20 mouse cellular contexts compared by ENCODE assay signal in the genomic region with DNA sequence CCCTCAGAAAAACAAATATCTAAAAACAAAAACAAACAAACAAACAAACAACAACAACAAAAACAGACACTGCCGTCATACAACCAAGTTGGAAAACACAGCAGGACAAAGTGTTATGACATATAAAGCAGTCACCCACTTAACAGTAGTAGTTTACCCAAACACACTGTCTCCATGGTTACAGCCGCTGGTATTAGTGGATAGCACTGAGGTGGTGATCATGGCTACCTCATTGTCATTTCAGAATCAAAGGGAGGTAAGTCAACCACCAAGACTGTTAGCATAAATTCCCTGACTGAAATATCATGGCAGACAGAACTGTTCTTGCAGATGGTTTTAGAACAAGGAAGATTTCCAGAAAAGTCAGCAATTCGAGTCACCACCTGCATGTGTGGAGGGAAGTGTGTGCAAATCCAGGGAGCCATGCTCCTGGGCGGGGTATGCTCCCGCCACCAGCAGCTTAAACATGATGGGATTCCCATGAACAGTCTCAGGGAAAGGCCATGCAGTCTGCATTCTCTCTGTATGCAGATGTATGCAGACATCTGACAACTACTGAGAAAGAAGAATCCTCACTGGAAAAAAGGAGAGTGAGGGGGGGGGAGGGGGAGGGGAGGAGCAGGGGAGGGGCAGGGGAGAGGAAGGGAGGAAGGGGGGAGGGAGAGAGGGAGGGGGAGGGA.
DNase-seq lines count a peak whose midpoint lies in the region; ATAC-seq and TF ChIP-seq lines count a peak whose summit lies in the region.
"Had no signal": no experiment of that assay in that cellular context is flagged by ENCODE, and none has a peak within 500 bp of the region (broad histone marks: within the 10 kb centered on the region; RNA-seq: fewer than 3 reads in every experiment).

No protein-coding gene starts in this region.

- H3K9ac ChIP-seq in midbrain, embryonic 11.5 days (ENCODE audit: low read length), result no peak overlapping the region
- no peak overlapping the region for H3K9ac ChIP-seq in midbrain, postnatal 0 days (replicated peaks; ENCODE audit: low read length, poor library complexity, severe bottlenecking)
- H3K9ac ChIP-seq in midbrain, embryonic 16.5 days (ENCODE audit: low read depth, low read length), result no peak overlapping the region
- H3K9ac ChIP-seq: forebrain, embryonic 15.5 days; hindbrain, embryonic 15.5 days; limb, embryonic 15.5 days; liver, embryonic 15.5 days had no signal

- DNase-seq in heart, postnatal 10 days, result peak; percentile 5 to 9
- no peak for DNase-seq in heart, postnatal 4 days
- no peak for DNase-seq in midbrain, embryonic 11.5 days (ENCODE audit: low spot score, missing footprints)
- no peak for DNase-seq in midbrain, postnatal 0 days (ENCODE audit: low spot score)
- DNase-seq in c-Kit-positive CD71-negative TER-119-negative erythroid progenitor cells, embryonic 14.5 days (ENCODE audit: low read depth), result peak; percentile 5
- no peak for DNase-seq in thymus, postnatal 25 days
- DNase-seq: adrenal gland, postnatal 36 days; cerebellum, adult 8-10 months; gastrocnemius, adult 2 months; layer of hippocampus, postnatal 36 days; thymus, postnatal 14 days had no signal

- intact Hi-C loops in heart, postnatal 10 days (cut with DNase I), result no loop called here

- H3K36me3 ChIP-seq in midbrain, embryonic 11.5 days (ENCODE audit: control insufficient read depth, insufficient read depth, low read length), result no peaks in the 10 kb centered on the region
- H3K36me3 ChIP-seq in midbrain, postnatal 0 days (ENCODE audit: insufficient read depth, low read length), result no peaks in the 10 kb centered on the region
- H3K36me3 ChIP-seq in midbrain, embryonic 16.5 days (ENCODE audit: control insufficient read depth, insufficient read depth, low read length), result no peaks in the 10 kb centered on the region
- H3K36me3 ChIP-seq: forebrain, embryonic 15.5 days; heart, embryonic 10.5 days; hindbrain, embryonic 15.5 days; limb, embryonic 15.5 days; liver, embryonic 15.5 days had no signal

- H3K9me3 ChIP-seq in midbrain, embryonic 11.5 days (ENCODE audit: control insufficient read depth, low read length), result no peaks in the 10 kb centered on the region
- no peaks in the 10 kb centered on the region for H3K9me3 ChIP-seq in midbrain, postnatal 0 days (ENCODE audit: low read length)
- no peaks in the 10 kb centered on the region for H3K9me3 ChIP-seq in midbrain, embryonic 16.5 days (replicated peaks; ENCODE audit: control insufficient read depth, low read length, poor library complexity, severe bottlenecking)
- H3K9me3 ChIP-seq: forebrain, embryonic 15.5 days; heart, embryonic 10.5 days; hindbrain, embryonic 15.5 days; limb, embryonic 15.5 days; liver, embryonic 15.5 days had no signal

- no peak overlapping the region for H3K4me3 ChIP-seq in midbrain, embryonic 11.5 days (ENCODE audit: low read depth, low read length)
- H3K4me3 ChIP-seq in midbrain, postnatal 0 days (ENCODE audit: low read depth, low read length), result no peak overlapping the region
- no peak overlapping the region for H3K4me3 ChIP-seq in midbrain, embryonic 16.5 days (ENCODE audit: low read depth, low read length)
- H3K4me3 ChIP-seq: forebrain, embryonic 15.5 days; gastrocnemius, adult 2 months; heart, embryonic 10.5 days; hindbrain, embryonic 15.5 days; limb, embryonic 15.5 days; liver, embryonic 15.5 days had no signal

- TF ChIP-seq CTCF in midbrain, postnatal 0 days (IDR thresholded peaks at IDR 0.05), result no peak

- no peaks in the 10 kb centered on the region for H3K4me1 ChIP-seq in midbrain, embryonic 11.5 days (ENCODE audit: control insufficient read depth, insufficient read depth, low read length)
- H3K4me1 ChIP-seq in midbrain, postnatal 0 days (ENCODE audit: insufficient read depth, low read length), result no peaks in the 10 kb centered on the region
- H3K4me1 ChIP-seq in midbrain, embryonic 16.5 days (ENCODE audit: control insufficient read depth, insufficient read depth, low read length), result no peaks in the 10 kb centered on the region
- H3K4me1 ChIP-seq: forebrain, embryonic 15.5 days; heart, embryonic 10.5 days; hindbrain, embryonic 15.5 days; limb, embryonic 15.5 days; liver, embryonic 15.5 days had no signal

- no peaks in the 10 kb centered on the region for H3K27me3 ChIP-seq in midbrain, embryonic 11.5 days (ENCODE audit: control insufficient read depth, insufficient read depth, low read length)
- H3K27me3 ChIP-seq in midbrain, postnatal 0 days (ENCODE audit: insufficient read depth, low read length), result no peaks in the 10 kb centered on the region
- H3K27me3 ChIP-seq in midbrain, embryonic 16.5 days (ENCODE audit: control insufficient read depth, insufficient read depth, low read depth, low read length), result no peaks in the 10 kb centered on the region
- H3K27me3 ChIP-seq: CH12.LX; forebrain, embryonic 15.5 days; hindbrain, embryonic 15.5 days; limb, embryonic 15.5 days; liver, embryonic 15.5 days had no signal

- 0 out of 2 replicates have a peak, but pooled peaks have one; percentile 52 for ATAC-seq in midbrain, embryonic 11.5 days (ENCODE audit: low FRiP score)
- ATAC-seq in midbrain, postnatal 0 days (ENCODE audit: low FRiP score), result no peak
- 0 out of 2 replicates have a peak, but pooled peaks have one; percentile 54 for ATAC-seq in midbrain, embryonic 16.5 days
- ATAC-seq: forebrain, embryonic 15.5 days; intestine, postnatal 0 days had no signal

- H3K4me2 ChIP-seq in midbrain, embryonic 11.5 days, result no peak overlapping the region
- H3K4me2 ChIP-seq in midbrain, postnatal 0 days (ENCODE audit: low read depth, low read length, poor library complexity, severe bottlenecking), result no peak overlapping the region
- no peak overlapping the region for H3K4me2 ChIP-seq in midbrain, embryonic 16.5 days (ENCODE audit: low read length)
- H3K4me2 ChIP-seq: forebrain, embryonic 15.5 days; hindbrain, embryonic 15.5 days; limb, embryonic 15.5 days; liver, embryonic 15.5 days had no signal

- no peak overlapping the region for H3K27ac ChIP-seq in midbrain, embryonic 11.5 days (ENCODE audit: low read depth, low read length)
- no peak overlapping the region for H3K27ac ChIP-seq in midbrain, postnatal 0 days (ENCODE audit: low read depth, low read length)
- H3K27ac ChIP-seq in midbrain, embryonic 16.5 days (ENCODE audit: low read length), result no peak overlapping the region
- H3K27ac ChIP-seq: forebrain, embryonic 15.5 days; gastrocnemius, adult 2 months; heart, embryonic 10.5 days; hindbrain, embryonic 15.5 days; kidney, postnatal 0 days; limb, embryonic 15.5 days; liver, embryonic 15.5 days had no signal

- WGBS in midbrain, embryonic 11.5 days, result 76% methylated on average over 5 of the region's 5 CpGs
- 60% methylated on average over 5 of the region's 5 CpGs for WGBS in midbrain, postnatal 0 days
- WGBS in midbrain, embryonic 16.5 days, result 55% methylated on average over 5 of the region's 5 CpGs

Comparison
In these comparisons a context has a peak if more than half of its experiments do, and no peak if none do; other contexts are left out.
1. DNase-seq: peak in heart, postnatal 10 days (2 of 2) and c-Kit-positive CD71-negative TER-119-negative erythroid progenitor cells, embryonic 14.5 days (single experiment); none in heart, postnatal 4 days (single experiment), midbrain, embryonic 11.5 days (single experiment), midbrain, postnatal 0 days (single experiment) and thymus, postnatal 25 days (single experiment).